Mouse (Mus musculus) heart, postnatal 0 days (tissue): ENCODE data around the gene Yars.

ENCODE experiments used
- CTCF ChIP-seq: IDR thresholded peaks from 2 replicates; pipeline ENCODE4 v1.5.1; 2016; ENCODE audit warnings: antibody characterized with exemption, control low read depth, low read depth
- EP300 ChIP-seq: IDR thresholded peaks from 2 replicates; pipeline ENCODE4 v1.6.1; 2016; ENCODE audit warnings: antibody characterized with exemption, low read depth

GRCm38 (mm10) chr4:129223421-129224281, 34.1 kb downstream of the Yars start:
- TF ChIP-seq CTCF = no peak
- no peak for TF ChIP-seq EP300
